Mouse (Mus musculus): ENCODE results near the gene Rita1. TPM values are rescaled to one million over a fixed set of nuclear protein-coding genes. Genes with fewer than 3 reads are reported as not detected.

The Rita1 gene
- total and polyA plus RNA-seq, 3 experiments = 18.1 to 22.1 TPM; not detected in 1

GRCm38 (mm10) chr5:120621846-120622197 lies 9.4 kb upstream of the Rita1 start:
- Histone ChIP-seq H3K36me3 (ENCODE audit: control insufficient read depth in 1 of 2, insufficient read depth in 2 of 2, low read length in 2 of 2) (peaks cover 0 to 9% of the 10 kb centered on the region in 2 experiments; a peak in 2 of 4 replicates), H3K9ac (ENCODE audit: control insufficient read depth, low read depth, low read length, poor library complexity, severe bottlenecking) (no peak overlapping the region), H3K27me3 (ENCODE audit: control insufficient read depth in 1 of 2, insufficient read depth in 2 of 2, low read length in 2 of 2) (no peaks in the 10 kb centered on the region), H3K79me2 (ENCODE audit: control insufficient read depth, insufficient read depth, low read length, poor library complexity) (no peaks in the 10 kb centered on the region), H3K9me3 (replicated peaks; ENCODE audit: insufficient read depth, low read length) (no peaks in the 10 kb centered on the region), H3K4me1 (ENCODE audit: control insufficient read depth in 1 of 2, insufficient read depth in 2 of 2, low read length in 2 of 2) (no peaks in the 10 kb centered on the region), H3K27ac (ENCODE audit: control insufficient read depth, low read depth, low read length) (no peak overlapping the region), H3K4me3 (ENCODE audit: control insufficient read depth in 1 of 2, insufficient read depth in 1 of 2, low read depth in 2 of 2, low read length in 2 of 2) (no peak overlapping the region)
- no peak for TF ChIP-seq KAT2A (conservative IDR thresholded peaks at IDR 0.05; ENCODE audit: low read depth, low read length)
- TF ChIP-seq ZKSCAN1 (IDR thresholded peaks at IDR 0.05; ENCODE audit: low read depth, low read length) = no peak
- TF ChIP-seq TBP (IDR thresholded peaks at IDR 0.05; ENCODE audit: low read depth, low read length) = no peak
- TF ChIP-seq E2F4 (IDR thresholded peaks at IDR 0.05; ENCODE audit: borderline replicate concordance, low read depth, low read length) = no peak
- no peak for TF ChIP-seq BHLHE40 (IDR thresholded peaks at IDR 0.05; ENCODE audit: borderline replicate concordance, low read depth, low read length)
- no peak for TF ChIP-seq GATA1 (IDR thresholded peaks at IDR 0.05; ENCODE audit: low read depth, low read length)
- TF ChIP-seq ETS1 (IDR thresholded peaks at IDR 0.05; ENCODE audit: low read depth, low read length) = no peak
- no peak for TF ChIP-seq ZC3H11A (IDR thresholded peaks at IDR 0.05; ENCODE audit: low read depth, low read length)
- TF ChIP-seq MAFK (IDR thresholded peaks at IDR 0.05; ENCODE audit: borderline replicate concordance, low read depth, low read length) = no peak
- TF ChIP-seq HCFC1 (IDR thresholded peaks at IDR 0.05; ENCODE audit: low read depth, low read length) = no peak
- DNase-seq (ENCODE audit: low read depth, low spot score) = no peak

DNA sequence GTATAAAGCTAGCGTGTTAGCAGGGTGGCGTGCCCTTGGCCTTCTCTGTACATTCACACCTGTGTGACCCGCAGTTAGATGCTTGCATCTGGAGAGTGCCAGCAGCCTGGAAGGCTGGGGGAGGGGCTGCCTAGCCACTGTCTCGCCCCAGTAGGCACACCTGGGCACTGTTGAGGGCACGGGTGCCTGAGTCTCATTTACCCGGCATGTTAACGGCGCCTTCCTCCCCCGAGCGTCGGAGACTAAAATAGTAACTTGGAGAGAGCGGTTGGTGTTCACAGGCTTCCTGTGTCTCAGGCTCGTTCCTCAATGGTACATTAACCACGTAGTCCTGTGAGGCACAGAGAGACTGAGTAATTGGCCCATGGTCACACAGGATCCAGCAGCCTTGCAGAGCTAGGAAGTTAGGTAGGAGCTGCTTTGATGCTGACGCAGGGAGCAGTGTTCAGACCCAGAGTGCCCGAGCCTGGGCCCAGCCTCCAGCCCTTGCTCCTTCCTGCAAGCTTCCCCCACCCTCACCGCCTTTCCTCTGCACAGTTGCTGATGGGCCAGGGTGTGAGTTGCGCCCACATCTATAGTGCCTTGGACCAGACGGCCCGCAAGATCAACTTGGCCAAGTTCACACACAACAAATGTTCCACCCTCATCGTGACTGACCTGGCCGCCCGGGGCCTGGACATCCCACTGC lies 8.8 kb upstream of the Rita1 start:
- DNase-seq (ENCODE audit: low read depth, low spot score) = no peak
- Histone ChIP-seq H3K27ac (ENCODE audit: control insufficient read depth, low read depth, low read length) (no peak overlapping the region), H3K36me3 (ENCODE audit: control insufficient read depth in 1 of 2, insufficient read depth in 2 of 2, low read length in 2 of 2) (peaks cover 0 to 9% of the 10 kb centered on the region in 2 experiments; a peak in 2 of 4 replicates), H3K4me1 (ENCODE audit: control insufficient read depth in 1 of 2, insufficient read depth in 2 of 2, low read length in 2 of 2) (no peaks in the 10 kb centered on the region), H3K4me3 (ENCODE audit: control insufficient read depth in 1 of 2, insufficient read depth in 1 of 2, low read depth in 2 of 2, low read length in 2 of 2) (no peak overlapping the region), H3K79me2 (ENCODE audit: control insufficient read depth, insufficient read depth, low read length, poor library complexity) (peaks cover under 1% of the 10 kb centered on the region; the same call in 1 of the 2 replicates), H3K9ac (ENCODE audit: control insufficient read depth, low read depth, low read length, poor library complexity, severe bottlenecking) (no peak overlapping the region), H3K9me3 (replicated peaks; ENCODE audit: insufficient read depth, low read length) (no peaks in the 10 kb centered on the region), H3K27me3 (ENCODE audit: control insufficient read depth in 1 of 2, insufficient read depth in 2 of 2, low read length in 2 of 2) (no peaks in the 10 kb centered on the region)
- TF ChIP-seq CTCF (IDR thresholded peaks at IDR 0.05 in 2 of 3, conservative IDR thresholded peaks at IDR 0.05 in 1 of 3; ENCODE audit: control insufficient read depth in 1 of 3, insufficient read depth in 1 of 3, low read depth in 2 of 3, low read length in 3 of 3, poor library complexity in 1 of 3, severe bottlenecking in 1 of 3) = no peak
- no peak for TF ChIP-seq RCOR1 (IDR thresholded peaks at IDR 0.05; ENCODE audit: low read depth, low read length)
- no peak for TF ChIP-seq MYB (IDR thresholded peaks at IDR 0.05; ENCODE audit: low read depth, low read length)
- no peak for TF ChIP-seq TCF12 (IDR thresholded peaks at IDR 0.05; ENCODE audit: low read depth, low read length)
- TF ChIP-seq RAD21 (IDR thresholded peaks at IDR 0.05; ENCODE audit: low read depth, low read length) = no peak
- TF ChIP-seq KAT2A (conservative IDR thresholded peaks at IDR 0.05; ENCODE audit: low read depth, low read length) = no peak
- no peak for TF ChIP-seq MEF2A (IDR thresholded peaks at IDR 0.05; ENCODE audit: extremely low read depth, insufficient replicate concordance, low read depth, low read length, poor library complexity, severe bottlenecking)
- TF ChIP-seq TAL1 (IDR thresholded peaks at IDR 0.05; ENCODE audit: low read length) = no peak
- no peak for TF ChIP-seq TBP (IDR thresholded peaks at IDR 0.05; ENCODE audit: low read depth, low read length)
